Mouse (Mus musculus): ENCODE measurements around the gene Dgkh. TPM values are rescaled to one million over a fixed set of nuclear protein-coding genes. Genes with fewer than 3 reads are reported as not detected.

Gene Dgkh
- 2.4 and 2.6 TPM in 2 replicates for polyA plus RNA-seq (2015; fragmentation: Nextera tagmentation; extraction: Ambion mirVana)

DNA sequence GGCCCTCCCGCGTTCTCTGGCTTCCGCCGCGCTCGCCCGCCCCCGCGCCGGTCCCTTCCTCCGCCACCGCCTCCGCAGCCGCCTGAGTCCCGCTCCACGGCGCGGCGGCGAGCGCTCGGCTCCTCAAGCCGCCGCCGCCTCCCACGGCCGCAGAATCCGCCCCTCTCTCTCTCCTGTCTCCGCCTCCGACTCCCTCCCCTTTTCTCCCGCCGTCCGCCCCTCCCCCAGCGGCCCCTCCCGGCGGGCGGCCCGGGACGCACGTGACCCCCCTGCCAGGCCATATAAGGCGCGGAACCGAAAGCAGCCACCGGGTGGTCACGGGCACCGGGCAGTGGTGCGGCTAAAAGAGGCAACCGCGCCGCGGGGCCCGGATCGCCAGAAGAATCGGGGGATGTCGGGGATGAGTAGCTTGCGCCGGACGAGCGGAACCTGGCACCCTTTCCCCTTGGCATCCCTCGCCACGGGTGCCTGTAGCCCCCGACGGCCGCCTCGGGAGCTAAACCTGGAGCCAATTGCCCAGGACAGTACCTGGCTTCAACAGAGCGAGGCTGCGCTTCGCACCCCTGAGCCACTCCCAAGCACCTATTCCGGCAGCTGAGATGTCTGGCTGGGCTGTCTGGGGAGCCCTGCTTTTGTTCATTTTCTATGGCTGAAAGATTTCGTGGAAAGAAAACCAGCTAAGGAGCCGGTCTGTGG, at the start of gene Dgkh:
Gene Dgkh (minus strand): TSS at position 160 of the 696 bp plus-strand sequence.
- peaks cover 2% of the 10 kb centered on the region; the same call in 1 of the 2 replicates for H3K27me3 ChIP-seq (ENCODE audit: control insufficient read depth, insufficient read depth, low read depth, low read length)
- peaks cover 6% of the 10 kb centered on the region; the same call in 1 of the 2 replicates for H3K4me1 ChIP-seq (ENCODE audit: control insufficient read depth, insufficient read depth, low read length)
- ATAC-seq = peak; percentile 96
- peak within 1 kb of the TSS; percentile 94 for H3K9ac ChIP-seq (ENCODE audit: low read depth, low read length)
- H3K4me2 ChIP-seq (ENCODE audit: low read length) = peak within 1 kb of the TSS; percentile 94
- WGBS = 0% methylated on average over 57 of the region's 71 CpGs
- no peaks in the 10 kb centered on the region for H3K9me3 ChIP-seq (replicated peaks; ENCODE audit: control insufficient read depth, low read length, poor library complexity, severe bottlenecking)
- H3K27ac ChIP-seq (ENCODE audit: low read length) = peak within 1 kb of the TSS; percentile 91
- no peaks in the 10 kb centered on the region for H3K36me3 ChIP-seq (ENCODE audit: control insufficient read depth, insufficient read depth, low read length)
- H3K4me3 ChIP-seq (ENCODE audit: low read depth, low read length) = peak within 1 kb of the TSS; percentile 85

DNA sequence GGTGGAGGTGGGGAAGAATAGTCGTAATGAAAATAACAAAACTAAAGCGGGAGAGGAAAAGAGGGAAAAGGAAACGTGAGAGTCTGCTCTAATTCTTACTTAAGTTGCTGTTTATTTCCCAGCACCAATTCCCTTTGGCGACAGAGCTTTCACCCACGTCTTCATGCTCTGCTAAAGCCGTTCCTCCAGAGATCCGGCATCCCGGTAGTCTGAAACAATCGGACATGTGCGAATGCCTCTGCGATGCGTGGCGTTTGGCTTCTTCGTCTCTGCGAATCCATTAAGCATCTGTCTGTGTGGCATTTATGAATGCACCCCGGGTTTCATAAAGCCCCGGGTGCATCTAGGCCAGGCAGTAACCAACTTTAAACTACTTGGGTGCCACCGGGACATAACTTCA, 44.6 kb upstream of the Dgkh start:
- Histone ChIP-seq H3K4me3 (ENCODE audit: low read depth, low read length) (peak overlapping the region; percentile 11; the same call in 1 of the 2 replicates), H3K4me1 (ENCODE audit: control insufficient read depth, insufficient read depth, low read length) (peaks cover 16% of the 10 kb centered on the region), H3K9me3 (replicated peaks; ENCODE audit: control insufficient read depth, low read length, poor library complexity, severe bottlenecking) (no peaks in the 10 kb centered on the region), H3K36me3 (ENCODE audit: control insufficient read depth, insufficient read depth, low read length) (no peaks in the 10 kb centered on the region), H3K9ac (ENCODE audit: low read depth, low read length) (no peak overlapping the region), H3K27ac (ENCODE audit: low read length) (no peak overlapping the region), H3K4me2 (ENCODE audit: low read length) (peak overlapping the region; percentile 53), H3K27me3 (ENCODE audit: control insufficient read depth, insufficient read depth, low read depth, low read length) (no peaks in the 10 kb centered on the region)
- WGBS = 29% methylated on average over 18 of the region's 18 CpGs
- 0 out of 2 replicates have a peak, but pooled peaks have one; percentile 42 for ATAC-seq

GRCm38 (mm10) chr14:78776659-78777058, 44.1 kb upstream of the Dgkh start:
- Histone ChIP-seq H3K36me3 (ENCODE audit: control insufficient read depth, insufficient read depth, low read length) (no peaks in the 10 kb centered on the region), H3K27ac (ENCODE audit: low read length) (no peak overlapping the region), H3K4me2 (ENCODE audit: low read length) (peak overlapping the region; percentile 53), H3K9me3 (replicated peaks; ENCODE audit: control insufficient read depth, low read length, poor library complexity, severe bottlenecking) (no peaks in the 10 kb centered on the region), H3K27me3 (ENCODE audit: control insufficient read depth, insufficient read depth, low read depth, low read length) (no peaks in the 10 kb centered on the region), H3K4me1 (ENCODE audit: control insufficient read depth, insufficient read depth, low read length) (peaks cover 16% of the 10 kb centered on the region), H3K9ac (ENCODE audit: low read depth, low read length) (peak overlapping the region; percentile 26; the same call in 1 of the 2 replicates), H3K4me3 (ENCODE audit: low read depth, low read length) (peak overlapping the region; percentile 11; the same call in 1 of the 2 replicates)
- 4% methylated on average over 8 of the region's 8 CpGs for WGBS
- peak; percentile 59; the same call in 1 of the 2 replicates for ATAC-seq

GRCm38 (mm10) chr14:78775699-78776098, 43.1 kb upstream of the Dgkh start:
- Histone ChIP-seq H3K36me3 (ENCODE audit: control insufficient read depth, insufficient read depth, low read length) (no peaks in the 10 kb centered on the region), H3K4me1 (ENCODE audit: control insufficient read depth, insufficient read depth, low read length) (peaks cover 16% of the 10 kb centered on the region), H3K9me3 (replicated peaks; ENCODE audit: control insufficient read depth, low read length, poor library complexity, severe bottlenecking) (no peaks in the 10 kb centered on the region), H3K4me2 (ENCODE audit: low read length) (no peak overlapping the region), H3K27me3 (ENCODE audit: control insufficient read depth, insufficient read depth, low read depth, low read length) (no peaks in the 10 kb centered on the region), H3K27ac (ENCODE audit: low read length) (0 out of 2 replicates have a peak overlapping the region, but pooled peaks have one; percentile 6), H3K9ac (ENCODE audit: low read depth, low read length) (no peak overlapping the region), H3K4me3 (ENCODE audit: low read depth, low read length) (no peak overlapping the region)
- WGBS = 60% methylated on average over 14 of the region's 14 CpGs
- ATAC-seq = no peak

DNA sequence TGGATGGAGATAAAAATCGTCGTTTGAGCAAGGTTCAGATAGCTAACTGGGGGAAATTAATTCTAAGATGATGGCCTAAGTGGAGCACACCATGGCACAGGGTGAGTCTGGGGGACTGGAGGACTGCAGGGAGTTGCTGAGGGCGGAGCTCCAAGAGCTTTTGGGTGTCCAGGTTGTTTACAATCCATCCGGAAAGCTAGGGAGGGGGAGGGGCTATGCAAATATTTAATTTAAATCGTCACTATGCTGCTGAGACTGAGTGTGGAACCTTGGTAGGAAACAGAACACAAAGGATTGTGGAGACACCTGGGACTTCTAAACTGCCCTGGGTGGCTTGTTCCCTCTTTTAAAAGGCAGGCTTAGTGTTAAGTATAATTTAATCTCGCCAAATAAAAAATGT, 42.6 kb upstream of the Dgkh start:
- Histone ChIP-seq H3K36me3 (ENCODE audit: control insufficient read depth, insufficient read depth, low read length) (no peaks in the 10 kb centered on the region), H3K4me2 (ENCODE audit: low read length) (no peak overlapping the region), H3K4me1 (ENCODE audit: control insufficient read depth, insufficient read depth, low read length) (peaks cover 16% of the 10 kb centered on the region), H3K27me3 (ENCODE audit: control insufficient read depth, insufficient read depth, low read depth, low read length) (no peaks in the 10 kb centered on the region), H3K4me3 (ENCODE audit: low read depth, low read length) (no peak overlapping the region), H3K9me3 (replicated peaks; ENCODE audit: control insufficient read depth, low read length, poor library complexity, severe bottlenecking) (no peaks in the 10 kb centered on the region), H3K9ac (ENCODE audit: low read depth, low read length) (no peak overlapping the region), H3K27ac (ENCODE audit: low read length) (no peak overlapping the region)
- WGBS = 50% methylated on average over 6 of the region's 6 CpGs
- ATAC-seq = no peak

- no peak overlapping the region for H3K27ac ChIP-seq (ENCODE audit: low read length)
- ATAC-seq = no peak
- H3K27me3 ChIP-seq (ENCODE audit: control insufficient read depth, insufficient read depth, low read depth, low read length) = no peaks in the 10 kb centered on the region
- no peaks in the 10 kb centered on the region for H3K36me3 ChIP-seq (ENCODE audit: control insufficient read depth, insufficient read depth, low read length)
- H3K4me3 ChIP-seq (ENCODE audit: low read depth, low read length) = no peak overlapping the region
- no peaks in the 10 kb centered on the region for H3K4me1 ChIP-seq (ENCODE audit: control insufficient read depth, insufficient read depth, low read length)
- no peak overlapping the region for H3K4me2 ChIP-seq (ENCODE audit: low read length)
- 14% methylated on average over 3 of the region's 3 CpGs for WGBS
- no peak overlapping the region for H3K9ac ChIP-seq (ENCODE audit: low read depth, low read length)
- no peaks in the 10 kb centered on the region for H3K9me3 ChIP-seq (replicated peaks; ENCODE audit: control insufficient read depth, low read length, poor library complexity, severe bottlenecking)
These were observed 37.9 kb upstream of the Dgkh start for GRCm38 (mm10) chr14:78770457-78770856.

DNA sequence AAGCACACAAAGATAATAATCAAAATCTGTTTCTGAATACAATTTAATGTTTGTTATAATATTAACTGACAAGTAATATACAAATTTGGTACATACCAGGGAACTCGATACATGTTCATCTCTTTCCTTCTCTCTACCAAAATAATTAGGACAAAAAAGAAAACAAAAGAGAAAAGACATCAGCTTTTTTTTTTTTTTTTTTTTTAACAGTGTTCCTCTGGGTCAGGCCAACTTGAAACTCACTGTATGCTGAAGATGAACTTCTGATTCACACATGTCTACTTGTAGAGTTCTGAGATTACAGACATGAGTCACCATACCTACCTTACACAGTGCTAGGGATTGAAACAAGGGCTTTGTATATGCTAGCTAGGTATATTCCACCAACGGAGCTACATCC, 28.5 kb upstream of the Dgkh start:
- no peaks in the 10 kb centered on the region for H3K4me1 ChIP-seq (ENCODE audit: control insufficient read depth, insufficient read depth, low read length)
- no peak overlapping the region for H3K4me3 ChIP-seq (ENCODE audit: low read depth, low read length)
- no peaks in the 10 kb centered on the region for H3K27me3 ChIP-seq (ENCODE audit: control insufficient read depth, insufficient read depth, low read depth, low read length)
- no peaks in the 10 kb centered on the region for H3K36me3 ChIP-seq (ENCODE audit: control insufficient read depth, insufficient read depth, low read length)
- no peak overlapping the region for H3K9ac ChIP-seq (ENCODE audit: low read depth, low read length)
- no peak overlapping the region for H3K27ac ChIP-seq (ENCODE audit: low read length)
- H3K9me3 ChIP-seq (replicated peaks; ENCODE audit: control insufficient read depth, low read length, poor library complexity, severe bottlenecking) = no peaks in the 10 kb centered on the region
- no peak overlapping the region for H3K4me2 ChIP-seq (ENCODE audit: low read length)
- 87% methylated on average over 2 of the region's 2 CpGs for WGBS
- ATAC-seq = no peak

DNA sequence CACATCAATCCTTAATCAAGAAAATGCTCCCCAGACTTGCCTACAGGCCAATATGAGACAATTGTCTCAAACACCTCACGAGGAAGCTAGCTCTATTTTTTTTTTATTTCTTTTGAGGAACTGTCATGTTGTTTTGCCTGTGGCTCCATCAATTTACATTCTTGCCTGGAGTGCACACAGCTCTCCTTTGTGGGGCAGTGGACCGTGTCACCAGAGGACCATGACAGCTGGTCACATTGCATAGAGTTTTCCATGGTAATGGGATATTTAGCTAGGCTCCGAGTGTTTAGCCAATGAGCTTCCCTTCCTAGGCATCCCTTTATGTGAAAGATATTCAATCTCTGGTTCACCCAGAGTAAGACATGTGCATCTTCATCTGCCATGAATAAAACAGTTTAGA, 26.9 kb upstream of the Dgkh start:
- 25% methylated on average over 3 of the region's 3 CpGs for WGBS
- H3K27me3 ChIP-seq (ENCODE audit: control insufficient read depth, insufficient read depth, low read depth, low read length) = no peaks in the 10 kb centered on the region
- no peaks in the 10 kb centered on the region for H3K9me3 ChIP-seq (replicated peaks; ENCODE audit: control insufficient read depth, low read length, poor library complexity, severe bottlenecking)
- no peak overlapping the region for H3K4me3 ChIP-seq (ENCODE audit: low read depth, low read length)
- H3K9ac ChIP-seq (ENCODE audit: low read depth, low read length) = no peak overlapping the region
- no peaks in the 10 kb centered on the region for H3K36me3 ChIP-seq (ENCODE audit: control insufficient read depth, insufficient read depth, low read length)
- H3K4me1 ChIP-seq (ENCODE audit: control insufficient read depth, insufficient read depth, low read length) = no peaks in the 10 kb centered on the region
- H3K27ac ChIP-seq (ENCODE audit: low read length) = no peak overlapping the region
- no peak for ATAC-seq
- no peak overlapping the region for H3K4me2 ChIP-seq (ENCODE audit: low read length)

- Histone ChIP-seq H3K9ac (ENCODE audit: low read depth, low read length) (no peak overlapping the region), H3K4me3 (ENCODE audit: low read depth, low read length) (no peak overlapping the region), H3K9me3 (replicated peaks; ENCODE audit: control insufficient read depth, low read length, poor library complexity, severe bottlenecking) (no peaks in the 10 kb centered on the region), H3K4me2 (ENCODE audit: low read length) (no peak overlapping the region), H3K27ac (ENCODE audit: low read length) (no peak overlapping the region), H3K36me3 (ENCODE audit: control insufficient read depth, insufficient read depth, low read length) (no peaks in the 10 kb centered on the region), H3K27me3 (ENCODE audit: control insufficient read depth, insufficient read depth, low read depth, low read length) (no peaks in the 10 kb centered on the region), H3K4me1 (ENCODE audit: control insufficient read depth, insufficient read depth, low read length) (no peaks in the 10 kb centered on the region)
- WGBS = 86% methylated on average over 1 of the region's 1 CpGs
- ATAC-seq = no peak
These were observed 22.7 kb upstream of the Dgkh start for GRCm38 (mm10) chr14:78755316-78755715.
